13 mouse cellular contexts compared by ENCODE assay signal in genomic region chr7:97171089-97171488, GRCm38 (mm10).
"Had no signal": no experiment of that assay in that cellular context is flagged by ENCODE, and none has a peak within 500 bp of the region (broad histone marks: within the 10 kb centered on the region; RNA-seq: fewer than 3 reads in every experiment).

No protein-coding gene starts in this region.

- H3K27ac ChIP-seq: limb, embryonic 10.5 days; midbrain, embryonic 15.5 days; neural tube, embryonic 12.5 days had no signal

- H3K4me1 ChIP-seq: limb, embryonic 10.5 days; midbrain, embryonic 15.5 days; neural tube, embryonic 12.5 days had no signal

- H3K27me3 ChIP-seq: liver, embryonic 15.5 days; megakaryocyte, embryonic 14.5 days; midbrain, embryonic 15.5 days; neural tube, embryonic 12.5 days had no signal

- ATAC-seq: intestine, embryonic 16.5 days; lung, postnatal 0 days; midbrain, embryonic 15.5 days had no signal

- H3K4me2 ChIP-seq: midbrain, embryonic 11.5 days; midbrain, embryonic 15.5 days; neural tube, embryonic 12.5 days had no signal

- DNase-seq: kidney, adult 2 months; kidney, postnatal 10 days; lung, postnatal 4 days; thymus, postnatal 36 days had no signal

- H3K9me3 ChIP-seq: limb, embryonic 10.5 days; liver, embryonic 15.5 days; megakaryocyte, embryonic 14.5 days; midbrain, embryonic 15.5 days; neural tube, embryonic 12.5 days had no signal

- H3K4me3 ChIP-seq: left cerebral cortex, adult 2 months; limb, embryonic 10.5 days; liver, embryonic 15.5 days; midbrain, embryonic 15.5 days; neural tube, embryonic 12.5 days had no signal

- H3K36me3 ChIP-seq: limb, embryonic 10.5 days; liver, embryonic 15.5 days; midbrain, embryonic 15.5 days; neural tube, embryonic 12.5 days had no signal

- H3K9ac ChIP-seq: liver, embryonic 15.5 days; midbrain, embryonic 15.5 days; neural tube, embryonic 12.5 days had no signal
